Mouse (Mus musculus) CD4-positive helper T cell, adult 2 months (primary cell): ENCODE measurements at regions not wholly inside any gene's neighbourhood (a gene's known extent, or its start where the extent isn't known, plus 50 kb on each side); places are given as distances from the start of the nearest gene placed in this dataset.
A peak's percentile ranks its signal among the peaks of the same experiment; 100 is the strongest.

Experiments used
- DNase-seq: peaks from one replicate; pipeline ENCODE4 v3.0.0-alpha.2; 2012; ENCODE audit warnings: low read depth, missing footprints, low spot score

DNA sequence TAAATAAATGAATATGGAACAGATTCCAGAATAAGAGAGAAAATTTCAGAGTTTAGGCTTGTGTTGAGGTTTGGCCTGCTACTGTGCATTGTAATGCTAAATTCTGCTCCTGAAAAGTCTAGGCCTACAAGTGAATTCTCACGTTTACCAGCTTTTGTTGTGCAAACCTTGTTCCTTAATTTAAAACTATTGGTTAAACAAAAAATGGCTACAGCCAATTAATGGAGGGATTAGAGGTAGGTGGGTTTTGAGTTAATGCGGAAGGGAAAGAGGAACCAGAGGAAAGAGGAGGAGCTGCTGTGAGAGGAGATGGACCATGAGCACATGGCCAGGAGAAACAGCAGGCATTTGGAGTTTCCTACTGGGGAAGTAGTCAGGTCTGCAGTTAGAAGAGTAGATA is 79.1 kb upstream of the Tle4 start:
- no peak for DNase-seq

DNA sequence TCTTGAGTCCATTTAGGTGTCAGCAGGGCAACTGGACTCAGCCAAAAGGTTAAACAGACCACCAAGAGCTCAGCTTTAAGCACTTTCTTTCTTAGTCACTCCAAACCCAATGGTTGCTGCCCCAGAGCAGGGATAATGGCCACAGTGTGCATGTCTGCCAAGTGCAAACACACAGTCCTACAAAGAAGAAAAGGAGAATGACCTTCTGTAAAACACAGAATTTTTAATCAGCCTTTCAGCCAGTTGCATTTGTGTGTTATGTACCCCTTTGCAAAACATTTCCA is 72.9 kb upstream of the Tle4 start:
- no peak for DNase-seq

- no peak for DNase-seq
Measured at GRCm38 (mm10) chr19:14670078-14670820, 72.4 kb upstream of the Tle4 start.

GRCm38 (mm10) chr19:14668512-14669181 is 70.8 kb upstream of the Tle4 start:
- DNase-seq: peak; percentile 40

- no peak for DNase-seq
Measured at GRCm38 (mm10) chr19:14664682-14665417, 67.0 kb upstream of the Tle4 start.

GRCm38 (mm10) chr19:14664096-14664586 is 66.3 kb upstream of the Tle4 start:
- no peak for DNase-seq

- no peak for DNase-seq
Measured at GRCm38 (mm10) chr19:14663350-14663749, 65.5 kb upstream of the Tle4 start.

GRCm38 (mm10) chr19:14659725-14660124 is 61.9 kb upstream of the Tle4 start:
- DNase-seq: no peak

DNA sequence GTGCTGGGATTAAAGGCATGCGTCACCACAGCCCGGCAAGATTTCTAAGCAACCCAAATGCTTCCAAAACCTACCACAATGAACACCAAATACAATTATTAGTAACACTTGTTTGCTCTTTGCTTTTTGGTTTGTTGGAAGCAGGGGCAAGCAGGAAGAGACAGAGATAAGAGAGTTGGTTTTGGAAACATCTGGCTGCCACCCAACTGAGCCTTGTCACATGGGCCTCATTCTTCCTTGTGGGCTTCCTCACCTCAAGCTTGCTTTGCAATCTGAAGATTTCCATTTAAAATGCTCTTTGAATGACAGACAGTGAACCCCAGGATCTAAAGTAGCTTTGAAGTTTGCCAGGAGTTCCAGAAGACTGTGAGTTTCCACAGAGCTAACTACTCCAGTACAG is 60.6 kb upstream of the Tle4 start:
- DNase-seq: no peak

- DNase-seq: no peak
Measured at GRCm38 (mm10) chr19:14656022-14656388, 58.2 kb upstream of the Tle4 start.

- no peak for DNase-seq
Measured at GRCm38 (mm10) chr19:14655302-14656021, 57.6 kb upstream of the Tle4 start.
